Mouse (Mus musculus): ENCODE measurements around the gene Man2b2. TPM values are rescaled to one million over a fixed set of nuclear protein-coding genes. Genes with fewer than 3 reads are reported as not detected.

The Man2b2 gene
- polyA plus RNA-seq, 1 experiment from 2014 or later: 11.7 TPM

DNA sequence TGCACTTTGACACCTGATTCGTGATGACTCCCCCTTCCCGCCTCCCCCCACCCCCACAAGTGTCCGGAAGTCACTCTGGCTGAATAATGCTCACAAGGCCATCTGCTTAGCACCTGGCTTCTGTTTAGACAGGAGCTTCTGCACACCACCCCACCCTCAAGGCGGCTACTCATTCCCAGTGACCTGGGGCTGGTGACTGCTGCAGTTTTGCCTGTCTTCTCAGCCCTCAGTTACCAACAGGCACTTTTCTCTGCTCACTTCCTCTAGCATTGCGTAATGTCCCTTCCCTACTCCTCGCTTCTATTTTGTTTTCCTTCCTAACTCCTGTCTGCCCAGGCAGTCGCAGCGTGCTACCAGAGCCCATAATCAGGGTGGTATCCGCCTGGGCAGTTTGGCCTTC is 38.6 kb downstream of the Man2b2 start:
- 90% methylated on average over 9 of the region's 9 CpGs for WGBS
- H3K27ac ChIP-seq: no peak overlapping the region

DNA sequence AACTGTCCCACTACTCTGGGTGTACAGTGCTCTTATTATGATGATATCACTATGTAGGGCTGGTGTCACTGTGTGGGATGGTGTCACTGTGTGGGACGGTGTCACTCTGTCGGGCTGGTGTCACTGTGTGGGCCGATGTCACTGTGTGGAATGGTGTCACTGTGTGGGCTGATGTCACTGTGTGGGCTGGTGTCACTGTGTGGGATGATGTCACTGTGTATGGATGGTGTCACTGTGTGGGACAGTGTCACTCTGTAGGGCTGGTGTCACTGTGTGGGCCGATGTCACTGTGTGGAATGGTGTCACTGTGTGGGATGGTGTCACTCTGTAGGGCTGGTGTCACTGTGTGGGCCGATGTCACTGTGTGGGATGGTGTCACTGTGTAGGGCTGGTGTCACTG is 44.4 kb downstream of the Man2b2 start:
- H3K9ac ChIP-seq: no peak overlapping the region
- H3K4me1 ChIP-seq: no peaks in the 10 kb centered on the region
- H3K4me2 ChIP-seq: no peak overlapping the region
- H3K9me3 ChIP-seq: no peaks in the 10 kb centered on the region
- no peak overlapping the region for H3K27ac ChIP-seq
- no peak overlapping the region for H3K4me3 ChIP-seq
- ATAC-seq (replicated peaks): no peak
- WGBS: 94% methylated on average over 5 of the region's 5 CpGs
- no peaks in the 10 kb centered on the region for H3K27me3 ChIP-seq (replicated peaks)
- H3K36me3 ChIP-seq (replicated peaks): no peaks in the 10 kb centered on the region

More for the DNA sequence above, 38.6 kb downstream of the Man2b2 start:
- Histone ChIP-seq H3K9me3 (no peaks in the 10 kb centered on the region), H3K36me3 (replicated peaks) (0 out of 2 replicates have a peak, but pooled peaks cover 12% of the 10 kb centered on the region), H3K27me3 (replicated peaks) (no peaks in the 10 kb centered on the region), H3K4me3 (no peak overlapping the region), H3K9ac (no peak overlapping the region), H3K4me2 (no peak overlapping the region), H3K4me1 (peaks cover 9% of the 10 kb centered on the region)
- no peak for ATAC-seq (replicated peaks)

DNA sequence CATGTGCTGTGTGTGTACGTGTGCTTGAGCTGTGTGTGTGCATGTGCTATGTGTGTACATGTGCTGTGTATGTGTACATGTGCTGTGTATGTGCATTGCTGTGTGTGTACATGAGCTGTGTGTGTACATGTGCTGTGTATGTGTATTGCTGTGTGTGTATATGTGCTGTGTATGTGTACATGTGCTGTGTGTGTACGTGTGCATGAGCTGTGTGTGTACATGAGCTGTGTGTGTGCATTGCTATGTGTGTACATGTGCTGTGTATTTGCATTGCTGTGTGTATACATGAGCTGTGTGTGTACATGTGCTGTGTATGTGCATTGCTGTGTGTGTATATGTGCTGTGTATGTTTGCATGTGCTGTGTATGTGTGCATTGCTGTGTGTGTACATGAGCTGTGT is 50.9 kb downstream of the Man2b2 start:
- H3K4me3 ChIP-seq: no peak overlapping the region
- H3K9me3 ChIP-seq: no peaks in the 10 kb centered on the region
- no peaks in the 10 kb centered on the region for H3K4me1 ChIP-seq
- no peaks in the 10 kb centered on the region for H3K27me3 ChIP-seq (replicated peaks)
- H3K36me3 ChIP-seq (replicated peaks): no peaks in the 10 kb centered on the region
- H3K4me2 ChIP-seq: no peak overlapping the region
- 89% methylated on average over 2 of the region's 2 CpGs for WGBS
- no peak for ATAC-seq (replicated peaks)
- H3K9ac ChIP-seq: no peak overlapping the region
- no peak overlapping the region for H3K27ac ChIP-seq

DNA sequence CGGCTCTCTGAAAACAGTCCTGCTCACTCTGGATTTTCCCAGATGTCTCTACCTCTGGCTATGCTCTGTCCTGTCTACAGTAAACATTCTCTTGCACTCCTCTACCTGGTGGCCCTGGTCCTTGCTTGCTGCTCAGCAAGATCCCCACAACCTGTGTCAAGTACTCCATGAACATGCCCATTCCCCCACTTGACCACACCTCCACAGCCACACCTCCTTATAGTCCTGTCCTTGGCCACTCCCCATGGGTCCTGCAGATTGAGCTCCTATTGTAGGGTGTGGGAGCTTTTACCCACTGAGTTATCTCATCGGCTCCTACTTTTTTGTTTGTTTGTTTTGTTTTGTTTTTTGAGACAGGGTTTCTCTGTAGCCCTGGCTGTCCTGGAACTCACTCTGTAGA is 51.6 kb downstream of the Man2b2 start:
- Histone ChIP-seq H3K4me1 (no peaks in the 10 kb centered on the region), H3K4me2 (no peak overlapping the region), H3K27ac (no peak overlapping the region), H3K36me3 (replicated peaks) (no peaks in the 10 kb centered on the region), H3K9me3 (no peaks in the 10 kb centered on the region), H3K9ac (no peak overlapping the region), H3K27me3 (replicated peaks) (no peaks in the 10 kb centered on the region), H3K4me3 (no peak overlapping the region)
- ATAC-seq (replicated peaks): no peak
- 85% methylated on average over 1 of the region's 2 CpGs for WGBS

DNA sequence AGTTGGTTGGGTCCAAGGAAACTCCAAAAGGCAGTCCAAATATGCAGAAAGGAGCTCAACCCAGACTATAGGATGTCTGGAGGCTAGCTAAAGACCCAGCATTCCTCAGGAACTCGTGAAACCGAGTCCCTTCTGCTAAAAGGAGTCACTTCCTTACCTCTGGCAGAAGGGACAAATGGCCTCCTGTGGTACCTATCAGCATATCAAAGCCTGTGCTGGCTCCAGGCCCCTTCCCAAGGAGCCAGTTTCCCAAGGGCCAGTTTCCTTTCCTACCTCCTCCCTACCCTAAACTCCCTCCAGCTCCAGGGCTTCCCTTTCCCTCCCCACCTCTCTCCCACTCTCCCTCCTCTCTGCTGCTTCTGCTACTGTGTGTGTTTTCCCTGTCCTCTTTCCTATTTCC is 53.3 kb downstream of the Man2b2 start:
- H3K4me3 ChIP-seq: no peak overlapping the region
- H3K9ac ChIP-seq: no peak overlapping the region
- H3K9me3 ChIP-seq: no peaks in the 10 kb centered on the region
- no peak for ATAC-seq (replicated peaks)
- WGBS: 0% methylated on average over 2 of the region's 2 CpGs
- H3K4me2 ChIP-seq: no peak overlapping the region
- H3K27ac ChIP-seq: no peak overlapping the region
- H3K27me3 ChIP-seq (replicated peaks): no peaks in the 10 kb centered on the region
- H3K36me3 ChIP-seq (replicated peaks): no peaks in the 10 kb centered on the region
- no peaks in the 10 kb centered on the region for H3K4me1 ChIP-seq

DNA sequence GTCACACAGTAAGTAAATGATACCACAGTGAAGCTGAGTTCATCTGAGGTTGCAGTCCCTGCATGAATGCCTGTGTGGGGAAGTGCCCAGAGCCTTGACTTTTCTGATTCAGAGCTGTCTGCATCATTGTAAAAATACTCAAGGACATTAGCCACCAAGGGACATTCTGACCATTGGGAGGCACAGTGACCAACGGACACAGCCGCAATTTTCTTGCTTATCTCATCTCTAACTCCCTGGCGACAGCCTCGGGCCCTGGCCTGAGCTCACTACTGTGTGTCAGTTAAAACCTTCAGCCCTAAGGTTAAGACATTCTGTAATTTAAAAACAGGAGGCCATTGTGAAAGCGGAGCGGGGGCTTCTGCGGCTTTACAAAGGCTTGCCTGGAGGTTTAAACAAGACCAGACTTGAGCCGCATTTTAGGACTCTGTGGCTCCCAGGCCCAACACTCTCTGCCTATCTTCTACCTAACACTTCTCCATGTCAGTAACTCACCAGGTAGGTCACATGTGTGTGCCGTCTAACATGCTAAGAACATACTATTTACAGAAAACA is 54.4 kb downstream of the Man2b2 start:
- WGBS: 28% methylated on average over 9 of the region's 9 CpGs
- Histone ChIP-seq H3K36me3 (replicated peaks) (no peaks in the 10 kb centered on the region), H3K27ac (no peak overlapping the region), H3K4me1 (no peaks in the 10 kb centered on the region), H3K4me2 (no peak overlapping the region), H3K27me3 (replicated peaks) (no peaks in the 10 kb centered on the region), H3K9ac (no peak overlapping the region), H3K9me3 (no peaks in the 10 kb centered on the region), H3K4me3 (no peak overlapping the region)
- no peak for ATAC-seq (replicated peaks)

DNA sequence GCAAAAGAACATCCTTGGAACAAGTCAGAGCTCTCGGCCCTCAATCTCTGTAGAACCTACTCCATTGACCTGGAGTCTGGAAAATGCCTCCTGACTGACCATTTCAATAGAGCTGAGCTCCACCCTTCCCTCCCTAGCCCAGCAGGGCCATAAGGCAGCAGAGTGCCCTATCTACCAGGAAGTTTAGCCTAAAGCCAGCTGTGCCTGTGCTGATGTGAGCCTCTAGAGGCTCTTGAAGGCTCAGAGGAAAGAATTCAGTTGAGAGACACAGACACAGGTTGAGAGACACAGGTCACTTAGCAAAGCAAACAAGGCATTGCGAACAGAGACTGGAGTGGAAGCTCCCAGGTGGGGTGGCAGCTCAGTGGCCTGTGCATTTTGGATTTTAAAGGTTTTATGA is 55.1 kb downstream of the Man2b2 start:
- H3K4me2 ChIP-seq: no peak overlapping the region
- no peaks in the 10 kb centered on the region for H3K9me3 ChIP-seq
- no peak overlapping the region for H3K9ac ChIP-seq
- WGBS: 88% methylated on average over 2 of the region's 2 CpGs
- H3K4me1 ChIP-seq: no peaks in the 10 kb centered on the region
- H3K27ac ChIP-seq: no peak overlapping the region
- no peaks in the 10 kb centered on the region for H3K36me3 ChIP-seq (replicated peaks)
- no peak for ATAC-seq (replicated peaks)
- H3K27me3 ChIP-seq (replicated peaks): no peaks in the 10 kb centered on the region
- no peak overlapping the region for H3K4me3 ChIP-seq

DNA sequence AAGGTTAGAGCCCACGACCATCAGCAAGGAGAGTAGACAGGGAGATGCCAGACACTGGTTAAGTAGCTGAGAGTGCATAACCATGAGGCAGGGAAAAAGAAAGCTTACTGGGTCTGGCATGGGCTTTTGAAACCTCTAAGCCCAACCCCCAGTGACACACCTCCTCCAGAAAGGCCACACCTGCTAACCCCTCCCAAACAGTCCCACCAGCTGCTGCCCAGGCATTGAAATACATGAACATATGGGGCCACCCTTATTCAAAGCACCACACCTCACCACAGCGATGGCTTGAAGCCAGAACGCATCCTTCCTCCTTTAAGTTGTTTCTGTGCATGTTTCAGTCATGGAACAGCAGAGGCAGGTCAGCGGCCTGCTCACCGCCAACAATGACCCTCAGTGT is 57.9 kb downstream of the Man2b2 start:
- Histone ChIP-seq H3K4me1 (0 out of 2 replicates have a peak, but pooled peaks cover 1% of the 10 kb centered on the region), H3K27ac (no peak overlapping the region), H3K27me3 (replicated peaks) (no peaks in the 10 kb centered on the region), H3K4me2 (no peak overlapping the region), H3K36me3 (replicated peaks) (no peaks in the 10 kb centered on the region), H3K9me3 (no peaks in the 10 kb centered on the region), H3K9ac (no peak overlapping the region), H3K4me3 (no peak overlapping the region)
- WGBS: 72% methylated on average over 5 of the region's 5 CpGs
- ATAC-seq (replicated peaks): no peak

DNA sequence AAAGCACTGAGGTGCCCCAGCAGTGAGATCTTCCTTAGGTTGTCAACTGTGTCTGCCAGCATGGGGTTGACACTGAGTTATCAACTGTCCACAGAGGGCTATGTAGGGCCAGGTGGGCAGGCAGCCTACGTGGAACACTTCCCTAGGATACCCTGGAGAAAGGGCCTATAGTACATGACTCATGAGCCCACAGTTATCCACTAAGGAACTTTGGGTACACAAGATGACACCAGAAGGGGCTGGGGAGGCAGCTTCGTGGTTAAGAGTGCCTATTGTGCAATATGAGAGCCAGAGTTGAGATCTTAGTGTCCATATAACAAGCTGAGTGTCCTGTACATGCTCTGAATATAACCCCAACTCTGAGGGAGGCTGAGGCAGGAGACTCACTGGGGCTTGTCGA is 60.9 kb downstream of the Man2b2 start:
- H3K4me1 ChIP-seq: peaks cover 10% of the 10 kb centered on the region
- H3K36me3 ChIP-seq (replicated peaks): no peaks in the 10 kb centered on the region
- H3K9ac ChIP-seq: no peak overlapping the region
- H3K27ac ChIP-seq: no peak overlapping the region
- no peak overlapping the region for H3K4me3 ChIP-seq
- H3K4me2 ChIP-seq: no peak overlapping the region
- ATAC-seq (replicated peaks): no peak
- H3K9me3 ChIP-seq: no peaks in the 10 kb centered on the region
- no peaks in the 10 kb centered on the region for H3K27me3 ChIP-seq (replicated peaks)
- 72% methylated on average over 3 of the region's 3 CpGs for WGBS

DNA sequence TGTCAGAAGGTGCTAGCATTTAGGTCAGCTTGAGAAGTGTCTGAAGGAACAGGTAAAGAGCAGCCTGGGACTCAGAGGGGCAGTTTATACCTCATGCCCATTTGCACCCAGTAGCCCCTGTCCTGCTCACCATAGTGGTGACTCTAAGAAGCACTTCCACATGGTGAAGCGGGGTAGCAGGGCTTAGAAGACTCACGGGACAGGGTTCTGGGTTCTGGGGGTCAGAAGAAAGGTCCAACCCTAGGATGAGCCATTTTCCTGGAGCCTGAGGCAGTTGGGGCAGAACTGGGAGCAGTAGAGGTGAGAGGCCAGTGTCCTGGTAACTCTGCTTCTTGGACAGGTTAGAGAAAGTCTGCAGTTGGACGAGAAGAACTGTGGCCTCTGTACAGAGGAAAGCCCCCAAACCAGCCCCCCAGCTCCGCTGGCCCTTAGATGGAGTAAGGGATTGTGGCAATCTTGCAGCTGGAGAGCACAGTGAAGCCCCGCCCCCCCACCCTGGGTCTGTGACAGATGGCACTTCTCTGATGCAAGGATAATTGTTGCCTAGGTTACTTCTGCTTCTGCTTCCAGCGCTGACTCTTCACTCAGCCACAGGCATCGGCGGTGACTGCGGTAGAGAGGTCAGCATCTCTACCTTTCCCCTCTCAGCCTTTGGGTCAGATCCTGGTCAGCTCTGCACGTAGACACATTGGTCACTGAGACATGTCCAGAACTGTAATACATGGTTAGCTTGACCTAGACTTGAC is 63.3 kb downstream of the Man2b2 start:
- 26% methylated on average over 10 of the region's 10 CpGs for WGBS
- H3K27me3 ChIP-seq (replicated peaks): no peaks in the 10 kb centered on the region
- 0 out of 2 replicates have a peak overlapping the region, but pooled peaks have one; percentile 19 for H3K27ac ChIP-seq
- peaks cover 10% of the 10 kb centered on the region for H3K4me1 ChIP-seq
- H3K9me3 ChIP-seq: no peaks in the 10 kb centered on the region
- no peaks in the 10 kb centered on the region for H3K36me3 ChIP-seq (replicated peaks)
- no peak overlapping the region for H3K4me3 ChIP-seq
- H3K4me2 ChIP-seq: no peak overlapping the region
- ATAC-seq (replicated peaks): peak; percentile 78
- H3K9ac ChIP-seq: no peak overlapping the region

DNA sequence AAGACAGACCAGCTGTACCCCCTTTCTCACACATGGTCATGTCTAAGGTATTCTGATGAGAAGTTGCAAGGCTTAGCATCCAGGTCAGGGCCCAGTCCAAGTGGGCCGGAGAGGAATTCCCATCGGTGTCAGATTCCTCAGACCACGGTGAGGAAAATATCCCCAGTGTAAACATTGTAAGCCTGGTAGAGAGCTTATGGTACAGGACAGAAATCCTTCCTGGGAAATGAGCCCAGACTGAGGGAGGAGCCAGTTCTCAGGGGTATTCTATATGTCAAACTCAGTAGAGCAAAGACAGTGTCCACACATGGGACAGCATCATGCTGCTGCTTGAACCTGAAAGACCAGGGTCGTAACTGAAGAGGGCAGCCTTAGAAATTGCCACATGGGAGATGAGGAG is 70.6 kb downstream of the Man2b2 start:
- H3K27ac ChIP-seq: no peak overlapping the region
- H3K36me3 ChIP-seq (replicated peaks): no peaks in the 10 kb centered on the region
- ATAC-seq (replicated peaks): no peak
- no peaks in the 10 kb centered on the region for H3K27me3 ChIP-seq (replicated peaks)
- H3K9ac ChIP-seq: no peak overlapping the region
- H3K9me3 ChIP-seq: no peaks in the 10 kb centered on the region
- H3K4me2 ChIP-seq: no peak overlapping the region
- H3K4me3 ChIP-seq: no peak overlapping the region
- H3K4me1 ChIP-seq: no peaks in the 10 kb centered on the region
- WGBS: 85% methylated on average over 4 of the region's 4 CpGs

DNA sequence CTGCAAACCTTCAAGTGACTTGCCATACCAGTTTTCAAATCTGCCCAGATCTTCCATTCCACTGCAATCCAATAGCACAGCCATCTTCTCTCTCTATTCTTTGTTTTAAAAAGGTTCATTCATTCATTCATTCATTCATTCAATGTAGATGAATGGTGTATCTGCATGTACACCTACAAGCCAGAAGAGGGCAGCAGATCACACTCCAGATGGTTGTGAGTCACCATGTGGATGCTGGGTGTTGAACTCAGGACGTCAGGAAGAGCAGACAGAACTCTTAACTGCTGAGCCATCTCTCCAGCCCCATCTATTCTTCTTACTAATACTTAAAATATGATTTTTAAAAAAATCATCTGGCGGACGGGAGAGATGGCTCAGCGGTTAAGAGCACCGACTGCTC is 73.4 kb downstream of the Man2b2 start:
- no peak for ATAC-seq (replicated peaks)
- Histone ChIP-seq H3K27ac (no peak overlapping the region), H3K4me1 (no peaks in the 10 kb centered on the region), H3K9me3 (no peaks in the 10 kb centered on the region), H3K36me3 (replicated peaks) (no peaks in the 10 kb centered on the region), H3K4me3 (no peak overlapping the region), H3K27me3 (replicated peaks) (no peaks in the 10 kb centered on the region), H3K9ac (no peak overlapping the region), H3K4me2 (no peak overlapping the region)
- WGBS: 64% methylated on average over 5 of the region's 5 CpGs
